Mouse (Mus musculus): ENCODE measurements around the gene Tbc1d10b.

Tbc1d10b gene

DNA sequence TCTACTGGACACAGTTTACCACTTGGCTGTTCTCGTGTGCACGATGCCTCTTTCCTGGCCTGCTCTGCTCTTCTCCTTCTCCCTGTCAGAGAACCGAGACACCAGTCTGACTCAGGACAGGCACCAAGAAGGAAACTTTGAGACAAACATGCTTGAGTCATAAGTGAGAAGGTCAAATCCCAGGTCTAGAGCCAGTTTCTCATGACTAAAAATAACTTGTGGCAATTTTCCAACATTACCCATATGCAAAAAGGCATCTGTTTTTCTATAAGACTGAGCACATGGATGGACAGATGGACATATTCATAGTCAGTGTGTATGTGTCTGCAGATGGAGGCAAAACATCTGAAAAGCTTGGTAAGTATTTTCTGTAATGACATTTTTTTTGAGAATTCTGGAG lies 54.8 kb downstream of the Tbc1d10b start:
- DNase-seq (ENCODE audit: low spot score): no peak

DNA sequence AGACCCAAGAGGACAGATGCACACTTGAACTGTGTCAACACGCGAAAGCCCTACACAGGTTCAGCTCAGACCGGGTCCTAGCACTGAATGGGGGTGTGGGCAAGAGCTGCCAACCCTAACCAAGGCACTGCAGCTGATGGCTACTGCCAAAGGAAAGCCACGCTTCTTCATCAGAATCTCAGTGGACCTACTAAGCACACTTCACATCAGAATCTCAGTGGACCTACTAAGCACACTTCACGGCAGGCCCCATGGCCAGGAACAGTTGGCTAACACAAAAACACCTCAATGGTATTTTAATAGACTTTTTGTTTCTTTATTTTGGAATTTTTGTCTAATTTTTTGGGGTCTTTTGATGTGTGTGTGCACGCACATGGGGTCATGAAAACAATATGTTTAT lies 55.8 kb downstream of the Tbc1d10b start:
- DNase-seq (ENCODE audit: low spot score): no peak

DNA sequence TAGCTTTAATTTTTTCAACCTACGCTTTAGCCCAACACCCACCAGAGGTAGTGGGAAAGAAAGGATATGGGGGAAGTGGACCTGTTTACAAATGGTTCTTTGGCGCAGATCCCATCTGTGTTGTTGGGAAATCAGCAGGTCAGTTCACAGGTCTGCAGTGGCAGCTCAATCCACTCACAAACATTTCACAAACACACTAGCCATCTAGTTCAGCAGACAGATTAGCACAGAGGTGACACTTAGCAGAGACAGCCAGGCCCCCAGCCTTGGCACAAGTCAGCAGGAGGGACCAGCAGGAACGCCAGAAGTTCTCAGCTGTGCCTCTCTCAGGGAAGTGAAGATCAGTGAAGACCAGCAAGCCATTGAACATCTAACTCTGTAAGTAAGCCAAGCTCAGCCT lies 60.4 kb downstream of the Tbc1d10b start:
- no peak for DNase-seq (ENCODE audit: low spot score)

All from retina, embryonic 14.5 days (tissue).